Mouse (Mus musculus) megakaryocyte-erythroid progenitor cell, adult 5-6 weeks (primary cell): ENCODE measurements around the gene Frmd4a. TPM values are rescaled to one million over a fixed set of nuclear protein-coding genes. Genes with fewer than 3 reads are reported as not detected.

ENCODE experiments used
- ATAC-seq: replicated peaks from 2 replicates; pipeline ENCODE4 v1.8.0; 2016; ENCODE audit warnings: mild to moderate bottlenecking, inconsistent platforms; ENCODE audit not compliant: severe bottlenecking, poor library complexity, low FRiP score, low TSS enrichment
- total RNA-seq, 2 experiments: library from RNA; stranded (forward) in 1 of 2; stranded (reverse) in 1 of 2; fragments of 200-1000, 215-1000 nt in 1 of 2; fragments of >200 nt in 1 of 2; fragmentation: Nextera tagmentation in 1 of 2; gene quantifications; 2 replicates each; pipeline ENCODE4 v1.2.3; 2014 to 2017

The Frmd4a gene
- total RNA-seq, 2 experiments from 2014 or later: 14.7 to 35.2 TPM

DNA sequence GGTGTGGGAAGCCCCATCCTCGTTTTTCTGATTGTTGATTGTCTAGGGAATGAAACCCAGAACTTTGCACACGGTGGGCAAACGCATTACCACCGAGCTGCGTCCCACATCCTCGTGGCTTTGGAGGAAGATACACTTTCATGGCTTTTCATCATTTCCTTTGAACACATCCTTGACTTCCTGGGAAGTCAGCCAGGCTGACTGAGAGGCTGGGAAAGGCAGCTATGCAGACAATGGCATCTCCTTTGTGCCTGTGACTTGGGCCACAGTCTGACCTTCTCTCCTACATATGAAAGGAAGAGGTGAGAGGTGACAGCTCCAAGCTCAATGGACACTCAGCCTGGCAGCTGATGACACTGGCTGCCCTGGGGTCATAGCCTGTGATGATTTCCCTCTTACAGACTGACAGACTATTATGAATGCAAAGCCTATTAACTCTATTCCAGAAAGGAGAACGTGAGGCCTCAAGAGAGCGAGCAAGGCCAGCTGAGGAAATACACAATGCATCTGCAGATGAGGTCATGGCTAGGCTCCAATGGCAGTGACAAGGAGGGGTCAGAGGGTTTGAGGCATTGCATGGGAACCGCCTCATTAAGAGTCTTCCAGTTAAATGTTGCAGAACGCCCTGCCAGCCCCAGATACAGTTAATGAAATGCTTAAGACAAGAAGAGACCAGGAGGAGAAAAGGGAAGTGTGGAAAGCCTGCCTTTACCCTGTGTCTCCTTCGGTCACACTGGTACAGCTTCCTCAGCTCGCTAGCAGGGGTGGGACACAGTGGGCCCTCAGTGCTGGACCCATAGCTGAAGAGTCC lies 435.3 kb downstream of the Frmd4a start:
- ATAC-seq: no peak

DNA sequence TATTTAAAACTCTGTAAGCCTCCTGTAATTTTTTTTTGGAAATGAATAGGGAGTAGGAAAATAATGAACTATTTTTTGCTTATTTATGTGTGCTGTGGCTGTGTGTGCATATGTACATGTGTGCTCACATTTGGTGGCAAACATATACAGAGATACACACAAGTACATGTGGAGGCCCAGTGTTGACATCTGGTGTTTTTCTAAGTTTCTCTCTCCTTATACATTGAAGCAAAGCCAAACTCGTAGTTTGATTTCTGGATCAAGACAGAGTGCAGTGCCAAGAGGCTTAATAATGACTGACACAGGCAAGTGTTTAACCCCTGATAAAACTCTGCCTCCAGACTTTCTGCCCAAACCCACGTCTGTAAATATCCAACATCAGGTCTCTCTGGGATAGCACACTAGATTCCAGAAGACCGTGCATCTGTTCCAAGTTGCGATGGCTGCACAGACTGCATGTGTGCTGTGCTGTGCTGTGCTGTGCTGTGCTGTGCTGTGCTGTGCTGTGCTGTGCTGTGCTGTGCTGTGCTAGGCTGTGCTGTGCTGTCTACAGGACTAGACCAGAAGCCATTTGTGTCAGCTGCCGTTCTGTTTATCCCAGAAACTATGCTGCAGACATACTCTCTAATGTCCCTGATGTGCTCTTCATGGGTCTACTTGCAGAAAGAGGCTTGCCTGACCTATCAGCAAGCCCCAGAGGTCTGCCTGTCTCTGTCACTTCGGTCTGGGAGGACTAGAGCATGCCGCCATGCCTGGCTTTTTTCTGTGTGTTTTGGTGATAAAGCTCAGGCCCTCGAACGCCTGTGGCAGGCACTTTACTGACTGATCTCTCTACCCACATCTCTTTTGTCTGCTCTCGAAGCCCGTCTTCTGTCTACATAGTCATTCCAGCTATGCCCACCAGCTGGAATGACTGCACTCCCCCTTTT lies 437.8 kb downstream of the Frmd4a start:
- peak; percentile 72 for ATAC-seq

DNA sequence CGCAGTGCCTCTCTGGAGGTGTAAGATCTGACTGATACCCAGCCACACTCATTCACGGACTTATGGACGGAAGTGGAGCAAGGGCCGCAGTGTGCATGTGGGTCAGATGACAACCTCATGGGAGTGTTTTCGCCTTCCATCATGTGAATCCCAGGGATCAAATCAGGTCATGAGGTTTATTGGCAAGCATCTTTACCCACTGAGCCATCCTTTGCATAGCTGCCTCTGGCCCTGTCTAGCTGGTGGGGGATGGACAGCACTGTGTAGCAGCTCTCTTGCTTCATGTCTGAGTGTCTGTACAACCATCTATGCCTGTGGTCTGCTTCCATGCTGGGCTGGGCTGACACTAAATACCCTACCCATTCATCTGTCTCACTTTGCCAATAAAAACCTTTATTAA lies 443.4 kb downstream of the Frmd4a start:
- ATAC-seq: no peak

DNA sequence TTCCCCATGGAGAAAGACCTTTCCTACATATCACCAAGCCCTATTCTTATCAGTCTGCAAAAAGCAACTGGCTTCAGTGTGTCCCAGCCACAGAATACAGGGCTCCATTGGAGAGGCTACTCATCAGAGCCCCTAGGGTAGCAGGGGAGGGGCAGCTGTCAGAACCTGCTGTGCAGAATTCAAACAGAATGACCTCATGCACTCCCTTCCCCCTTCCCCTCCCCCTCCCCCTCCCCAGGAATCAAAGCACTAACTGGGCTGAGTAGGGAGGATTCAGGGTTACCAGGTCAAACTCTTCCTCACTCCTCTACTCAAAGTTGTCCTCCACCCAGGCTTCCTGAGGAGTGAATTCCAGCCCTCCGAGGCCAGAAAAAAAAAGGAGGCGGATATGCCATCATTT lies 444.0 kb downstream of the Frmd4a start:
- no peak for ATAC-seq

DNA sequence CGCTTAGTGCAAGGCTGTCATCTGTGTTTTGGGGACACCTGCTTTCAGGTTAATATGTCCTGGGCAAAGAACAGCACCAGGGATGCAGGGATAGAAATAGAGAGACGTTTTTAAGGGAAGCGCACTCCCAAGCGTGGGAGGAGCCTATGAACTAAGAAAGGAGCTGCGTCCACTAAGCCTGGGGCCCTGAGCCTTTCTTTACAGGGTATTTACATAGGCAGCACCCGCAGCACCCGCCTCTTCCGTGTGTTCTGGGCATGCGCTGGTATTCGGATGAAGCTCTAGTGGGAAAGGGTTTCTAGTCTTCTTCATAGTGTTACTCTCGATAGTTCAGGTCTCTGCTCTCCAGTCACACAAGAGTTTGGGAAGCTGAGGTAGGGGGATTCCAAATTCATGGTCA lies 445.0 kb downstream of the Frmd4a start:
- no peak for ATAC-seq

DNA sequence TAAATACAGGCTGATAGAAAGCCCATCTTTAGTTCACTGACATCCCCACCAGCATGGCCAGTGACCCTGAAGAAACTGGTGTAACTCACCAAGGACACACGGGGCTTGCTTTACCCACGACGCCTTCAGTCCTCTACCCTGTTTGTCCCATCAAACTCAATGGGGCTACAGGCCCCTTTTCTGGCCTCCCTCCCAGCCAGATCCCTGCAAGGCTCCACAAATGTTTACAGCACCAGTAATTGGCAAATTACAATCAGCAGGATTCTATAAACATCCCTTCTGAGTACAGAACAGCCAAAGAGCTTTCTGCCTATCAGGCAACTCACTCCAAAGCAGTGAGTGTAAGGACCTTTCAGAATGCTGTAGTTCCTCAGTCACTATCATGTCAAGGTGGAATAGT lies 448.6 kb downstream of the Frmd4a start:
- no peak for ATAC-seq

DNA sequence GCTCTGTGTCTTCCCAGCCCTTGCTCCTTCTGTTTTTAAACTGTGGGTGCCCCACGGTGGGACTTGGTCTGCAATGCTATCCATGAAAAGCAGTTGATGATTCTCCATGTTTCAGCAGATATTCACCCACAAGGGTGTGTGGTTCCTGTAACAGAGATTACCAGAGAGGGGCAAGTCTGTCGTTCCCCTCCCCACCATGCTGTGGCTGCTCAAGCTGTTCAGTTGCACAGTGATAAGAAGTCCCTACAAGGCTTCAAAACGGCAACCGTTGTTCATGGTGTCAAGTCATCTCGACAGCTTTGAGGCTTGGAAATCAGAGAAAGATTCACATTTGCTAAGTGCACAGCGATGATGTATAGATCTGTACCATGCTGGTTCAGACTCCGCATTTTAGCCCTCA lies 449.8 kb downstream of the Frmd4a start:
- peak; percentile 96 for ATAC-seq

DNA sequence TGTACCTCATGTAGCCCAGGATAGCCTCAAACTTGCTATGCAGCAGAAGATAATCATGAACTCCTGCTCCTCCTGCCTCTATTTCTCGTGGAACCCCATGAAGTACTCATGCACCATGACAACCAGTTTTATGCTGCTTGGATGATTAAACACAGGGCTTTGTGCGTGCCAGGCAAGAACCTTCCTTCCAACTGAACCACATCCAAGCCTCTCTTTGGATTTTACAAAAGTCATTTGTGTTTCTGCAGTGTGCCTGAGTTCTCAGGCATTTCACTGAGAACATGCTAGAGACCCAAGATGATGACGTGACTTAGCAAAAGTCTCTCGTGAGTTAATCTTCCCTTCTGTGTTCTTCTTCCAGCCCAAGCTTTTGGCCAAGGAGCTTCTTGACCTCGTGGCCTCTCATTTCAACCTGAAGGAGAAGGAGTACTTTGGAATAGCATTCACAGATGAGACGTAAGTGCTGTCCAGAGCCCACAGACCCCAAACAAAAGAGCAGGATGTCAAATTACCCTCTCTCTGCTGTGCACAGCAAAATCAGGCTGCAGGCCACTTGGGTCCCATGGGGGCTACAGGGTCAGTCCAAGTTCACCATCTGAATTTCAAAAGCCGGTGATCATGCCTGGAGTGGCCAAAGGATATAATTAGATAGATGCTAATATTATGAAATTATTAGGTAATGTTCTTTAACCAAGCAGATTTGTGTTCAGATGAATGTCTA lies 455.4 kb downstream of the Frmd4a start:
- ATAC-seq: no peak

DNA sequence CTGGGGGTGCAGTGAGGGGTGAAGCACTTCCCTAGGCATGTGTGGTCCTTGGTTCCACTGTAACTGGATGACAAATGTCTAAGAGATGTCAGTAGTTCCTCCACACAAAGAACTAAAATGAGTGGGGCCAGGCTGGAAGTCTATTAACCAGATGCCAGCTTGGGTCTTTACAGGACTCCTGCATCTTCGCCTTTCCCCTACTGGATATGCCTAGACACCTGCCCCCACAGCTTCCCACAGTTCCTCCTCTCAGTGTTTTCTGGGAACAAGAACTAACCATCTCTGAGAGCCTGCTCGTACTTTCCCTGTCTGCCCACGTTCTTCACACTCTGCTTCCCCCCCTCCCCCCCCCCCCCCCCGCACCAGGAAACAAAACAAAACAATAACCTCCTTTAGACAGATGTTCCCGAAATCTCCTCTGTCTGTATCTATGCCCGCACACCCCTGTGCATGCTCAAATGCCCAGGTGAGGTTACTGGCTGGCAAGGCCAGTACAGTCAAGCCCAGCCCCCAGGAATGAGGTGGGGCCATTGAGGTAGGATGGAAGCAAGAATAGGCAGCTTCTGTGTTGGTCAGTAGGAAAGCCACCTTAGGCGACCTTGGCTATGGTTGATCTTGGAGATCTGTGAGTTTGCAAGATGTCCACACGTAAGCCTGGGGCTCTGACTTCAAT lies 456.5 kb downstream of the Frmd4a start:
- no peak for ATAC-seq

DNA sequence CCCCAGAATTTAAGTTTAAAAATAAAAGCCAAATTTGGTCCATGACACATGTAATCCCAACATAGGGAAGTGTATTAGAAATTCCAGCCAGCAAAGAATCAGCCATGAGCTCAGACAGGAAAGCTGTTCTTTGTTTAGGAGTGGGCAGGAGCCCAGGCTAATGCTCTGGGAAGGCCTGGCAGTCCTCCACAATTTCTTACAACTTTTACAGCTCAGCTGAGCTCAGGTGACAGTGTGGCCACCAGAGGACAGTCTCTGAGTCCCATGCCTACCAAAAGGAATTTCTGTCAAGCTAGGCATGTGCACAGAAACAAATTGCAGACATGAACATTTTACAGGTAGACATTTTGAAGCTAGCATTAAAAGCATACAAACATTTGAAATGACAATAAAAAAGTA lies 457.0 kb downstream of the Frmd4a start:
- no peak for ATAC-seq

DNA sequence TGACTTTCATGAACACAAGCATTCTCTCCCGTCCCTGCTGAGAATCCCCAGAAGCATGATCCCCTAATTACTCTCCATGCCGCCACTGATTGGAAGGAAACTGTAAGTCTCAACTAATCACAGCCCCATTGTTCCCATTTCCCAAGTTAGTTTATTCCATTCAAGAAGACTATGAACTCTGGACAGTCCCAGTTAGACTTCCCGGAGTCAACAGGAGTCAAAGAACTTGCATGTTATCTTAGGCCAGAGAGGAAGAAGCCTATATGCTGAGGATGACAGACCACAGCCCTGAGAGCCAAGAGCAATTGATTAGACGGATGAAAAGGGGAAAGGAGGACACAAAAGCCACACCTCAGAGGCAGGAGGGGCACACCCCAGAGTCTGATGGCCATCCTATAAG lies 458.5 kb downstream of the Frmd4a start:
- no peak for ATAC-seq

DNA sequence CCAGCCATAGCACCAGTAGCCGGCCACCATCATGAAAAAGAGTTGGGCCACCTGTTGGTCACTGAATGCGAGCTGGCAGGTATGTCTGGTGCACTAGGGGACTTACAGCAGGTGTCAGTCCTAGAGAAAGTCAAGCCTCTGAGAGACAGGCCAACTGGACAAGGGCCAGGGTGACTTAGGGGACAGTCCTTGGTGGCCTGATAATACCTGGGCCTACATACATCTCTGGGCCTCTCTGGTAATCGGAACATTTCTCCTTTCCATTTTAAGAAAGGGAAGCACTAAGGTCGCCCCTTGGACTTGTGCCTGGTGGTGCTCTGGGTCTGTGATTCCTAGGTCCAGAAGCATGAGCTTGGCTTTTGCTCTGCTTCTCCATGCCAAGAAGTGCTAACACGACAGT lies 459.1 kb downstream of the Frmd4a start:
- ATAC-seq: no peak

DNA sequence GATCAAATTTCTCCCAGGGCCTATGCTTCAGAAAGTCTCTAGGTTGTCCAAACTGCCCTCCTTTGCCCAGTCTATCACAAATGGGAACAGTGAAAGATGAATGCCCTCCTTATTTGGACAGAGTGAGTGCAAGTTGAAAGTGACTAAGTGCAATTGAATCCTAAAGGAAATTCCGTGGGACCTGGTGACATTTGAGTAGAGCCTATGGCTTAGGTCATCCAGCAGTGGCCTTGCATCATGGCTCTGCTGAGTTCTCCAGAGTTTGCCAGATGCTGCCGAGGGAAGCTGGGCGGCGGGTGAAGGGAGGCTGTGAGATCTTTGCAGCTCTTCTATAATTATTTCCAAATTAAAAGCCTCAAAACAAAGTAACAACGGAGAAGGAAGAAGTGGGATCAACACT lies 459.8 kb downstream of the Frmd4a start:
- no peak for ATAC-seq

DNA sequence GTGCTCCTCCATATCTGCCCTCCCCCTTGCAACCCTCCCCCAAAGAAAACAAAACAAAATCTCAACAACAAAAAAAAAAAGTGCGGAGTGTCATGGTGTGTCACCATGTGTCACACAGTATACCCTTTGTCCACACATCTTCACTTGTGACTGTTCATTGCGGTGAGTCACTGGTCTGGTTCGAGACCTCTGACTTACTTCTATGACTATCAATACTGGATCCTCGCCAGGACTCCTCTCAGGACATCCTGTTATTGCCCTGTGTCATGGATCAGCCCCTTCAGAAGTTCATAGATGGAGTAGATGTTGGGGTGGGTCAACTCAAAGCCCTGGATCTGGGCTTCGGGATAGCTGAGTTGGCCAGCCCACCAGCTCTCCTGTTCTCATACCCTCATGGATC lies 462.7 kb downstream of the Frmd4a start:
- no peak for ATAC-seq

DNA sequence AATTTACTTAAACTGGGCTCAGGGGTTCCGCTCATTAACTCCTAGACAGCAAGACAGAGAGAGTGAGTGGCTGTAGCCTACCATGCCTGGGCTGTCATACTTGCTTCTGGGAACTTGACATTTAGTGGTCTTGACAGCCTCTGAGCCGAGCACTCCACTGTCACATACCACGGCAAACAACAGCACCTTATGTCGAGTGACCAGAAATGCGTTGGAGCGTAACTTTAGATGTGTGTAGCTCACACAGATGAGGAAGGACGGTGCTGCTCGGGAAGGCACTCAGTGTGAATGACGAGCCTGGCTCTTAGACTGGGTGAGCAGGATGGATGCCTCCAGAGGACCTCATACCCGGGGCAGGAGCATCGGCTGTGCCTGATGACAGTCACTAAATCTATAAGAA lies 463.6 kb downstream of the Frmd4a start:
- no peak for ATAC-seq

DNA sequence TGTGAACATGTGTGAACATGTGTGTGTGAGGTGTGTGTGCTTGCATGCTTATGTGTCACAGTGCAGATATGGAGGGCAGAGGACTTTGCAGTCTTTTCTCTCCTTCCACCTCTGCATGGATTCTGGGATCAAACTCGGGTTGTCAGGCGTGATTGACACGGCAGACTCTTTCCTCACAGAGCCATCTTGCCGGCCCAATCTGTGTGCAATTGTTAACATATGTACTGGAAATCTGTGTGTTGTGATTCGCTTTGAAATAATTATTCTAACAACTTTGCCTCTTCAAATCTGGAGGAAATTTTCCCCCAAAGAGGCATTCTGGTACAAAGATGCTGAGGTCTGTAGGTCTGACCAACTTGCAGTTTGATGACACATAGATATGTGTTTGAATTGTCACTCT lies 468.7 kb downstream of the Frmd4a start:
- ATAC-seq: no peak

DNA sequence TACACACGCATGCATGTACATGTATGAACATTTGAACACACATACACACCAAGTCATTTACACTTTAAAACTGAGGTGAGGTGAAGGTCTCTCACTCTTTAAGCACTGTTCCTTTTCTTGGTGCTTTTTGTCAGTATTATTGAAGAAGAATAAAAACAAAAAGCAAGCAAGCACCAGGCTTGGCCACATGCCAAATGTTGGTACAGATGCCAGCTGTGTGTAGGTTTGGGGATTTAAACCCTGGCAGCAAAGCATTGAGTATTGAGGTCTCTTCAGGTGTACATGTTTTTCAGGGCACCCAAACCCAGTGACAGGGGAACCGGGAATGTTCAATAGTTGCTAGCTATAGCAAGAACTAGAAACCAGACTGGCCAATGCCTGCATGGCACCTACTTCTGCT lies 469.8 kb downstream of the Frmd4a start:
- no peak for ATAC-seq

DNA sequence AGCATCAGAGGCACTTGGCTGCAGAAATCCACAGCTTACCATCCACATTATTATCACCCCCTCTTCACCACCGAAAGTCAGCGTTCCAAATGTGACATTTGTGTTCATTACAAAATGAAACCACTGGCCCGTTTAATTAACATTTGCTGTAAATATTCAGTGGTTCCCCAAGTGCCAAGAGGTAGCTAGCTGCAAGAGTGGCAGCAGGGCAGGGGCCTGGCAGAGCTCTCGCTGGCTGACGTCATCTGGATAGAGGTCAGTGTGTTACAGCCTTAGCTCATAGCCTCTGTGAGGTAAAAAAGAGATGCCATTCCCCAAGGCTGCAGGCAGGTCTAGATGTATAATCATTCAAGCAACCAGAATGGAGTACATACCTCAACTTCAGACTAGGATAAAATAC lies 473.3 kb downstream of the Frmd4a start:
- ATAC-seq: no peak
